Mouse (Mus musculus): ENCODE measurements around the gene Tmem158. TPM values are rescaled to one million over a fixed set of nuclear protein-coding genes. Genes with fewer than 3 reads are reported as not detected.

Tmem158 gene
- polyA plus RNA-seq, 2 experiments = 19.6 to 32.0 TPM

DNA sequence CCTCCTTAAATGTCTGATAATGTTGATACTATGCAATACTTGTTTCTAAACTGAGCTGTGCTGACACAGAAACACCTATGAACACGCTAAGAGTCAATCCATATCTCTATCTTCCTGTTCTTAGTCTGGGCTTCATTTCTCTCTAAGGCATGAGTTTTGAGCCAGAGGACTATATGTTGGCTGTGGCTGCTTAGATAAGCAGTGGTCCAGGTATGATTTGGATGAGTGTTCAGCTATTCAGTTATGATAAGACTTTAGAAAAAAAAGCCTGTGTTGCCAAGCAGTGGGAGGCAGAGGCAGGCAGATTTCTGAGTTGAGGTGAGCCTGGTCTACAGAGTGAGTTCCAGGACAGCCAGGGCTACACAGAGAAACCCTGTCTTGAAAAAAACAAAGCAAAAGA, 12.6 kb downstream of the Tmem158 start:
- Histone ChIP-seq H3K4me1 (ENCODE audit: control insufficient read depth, insufficient read depth, low read length) (no peaks in the 10 kb centered on the region), H3K9ac (ENCODE audit: low read depth, low read length, severe bottlenecking) (no peak overlapping the region), H3K27ac (replicated peaks; ENCODE audit: low read depth, low read length) (no peak overlapping the region), H3K4me3 (replicated peaks; ENCODE audit: low read length) (no peak overlapping the region), H3K27me3 (ENCODE audit: control insufficient read depth, insufficient read depth, low read length) (no peaks in the 10 kb centered on the region), H3K4me2 (replicated peaks; ENCODE audit: low read depth, low read length, severe bottlenecking) (no peak overlapping the region), H3K36me3 (ENCODE audit: control insufficient read depth, insufficient read depth, low read length) (no peaks in the 10 kb centered on the region), H3K9me3 (ENCODE audit: control insufficient read depth, low read length) (no peaks in the 10 kb centered on the region)
- TF ChIP-seq POLR2A (IDR thresholded peaks at IDR 0.05; ENCODE audit: borderline replicate concordance, extremely low read depth, insufficient read depth, insufficient read length) = no peak
- ATAC-seq (ENCODE audit: low FRiP score, low read depth) = no peak
- WGBS = 75% methylated on average over 1 of the region's 1 CpGs
- no peak for DNase-seq (ENCODE audit: low spot score)

DNA sequence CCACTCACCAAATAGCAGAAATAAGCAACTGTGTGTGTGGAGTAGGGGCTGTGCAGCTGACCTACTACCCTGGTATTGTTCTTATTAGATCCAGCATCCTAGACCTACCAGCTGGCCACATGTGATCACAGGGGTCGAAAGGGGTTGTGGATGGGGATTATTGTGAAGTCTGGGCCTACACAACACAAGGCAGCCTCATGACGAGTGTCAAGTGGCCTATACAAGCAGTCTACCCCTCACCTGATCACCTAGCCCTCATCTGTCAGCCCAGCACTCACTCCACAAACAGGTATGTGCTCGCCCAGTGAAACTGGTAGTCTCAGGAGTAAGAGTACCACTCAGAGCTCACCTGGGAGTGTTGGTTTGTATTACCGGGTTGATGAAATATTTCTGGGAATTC, 15.4 kb downstream of the Tmem158 start:
- 67% methylated on average over 4 of the region's 4 CpGs for WGBS
- no peak for TF ChIP-seq POLR2A (IDR thresholded peaks at IDR 0.05; ENCODE audit: borderline replicate concordance, extremely low read depth, insufficient read depth, insufficient read length)

GRCm38 (mm10) chr9:123243988-123244387, 16.6 kb downstream of the Tmem158 start:
- DNase-seq (ENCODE audit: low spot score) = no peak
- 72% methylated on average over 10 of the region's 10 CpGs for WGBS
- H3K36me3 ChIP-seq (ENCODE audit: control insufficient read depth, insufficient read depth, low read length) = no peaks in the 10 kb centered on the region

More for the DNA sequence above, 15.4 kb downstream of the Tmem158 start:
- H3K9ac ChIP-seq (ENCODE audit: low read depth, low read length, severe bottlenecking) = no peak overlapping the region
- no peaks in the 10 kb centered on the region for H3K9me3 ChIP-seq (ENCODE audit: control insufficient read depth, low read length)
- H3K4me2 ChIP-seq (replicated peaks; ENCODE audit: low read depth, low read length, severe bottlenecking) = no peak overlapping the region
- no peak for DNase-seq (ENCODE audit: low spot score)
- H3K4me1 ChIP-seq (ENCODE audit: control insufficient read depth, insufficient read depth, low read length) = no peaks in the 10 kb centered on the region
- ATAC-seq (ENCODE audit: low FRiP score, low read depth) = no peak
- H3K4me3 ChIP-seq (replicated peaks; ENCODE audit: low read length) = no peak overlapping the region
- H3K27ac ChIP-seq (replicated peaks; ENCODE audit: low read depth, low read length) = no peak overlapping the region
- no peaks in the 10 kb centered on the region for H3K36me3 ChIP-seq (ENCODE audit: control insufficient read depth, insufficient read depth, low read length)
- H3K27me3 ChIP-seq (ENCODE audit: control insufficient read depth, insufficient read depth, low read length) = no peaks in the 10 kb centered on the region

GRCm38 (mm10) chr9:123241191-123241590, 19.4 kb downstream of the Tmem158 start:
- H3K4me1 ChIP-seq (ENCODE audit: control insufficient read depth, insufficient read depth, low read length) = 0 out of 2 replicates have a peak, but pooled peaks cover 3% of the 10 kb centered on the region
- no peak overlapping the region for H3K4me2 ChIP-seq (replicated peaks; ENCODE audit: low read depth, low read length, severe bottlenecking)
- DNase-seq (ENCODE audit: low spot score) = no peak
- H3K27ac ChIP-seq (replicated peaks; ENCODE audit: low read depth, low read length) = no peak overlapping the region
- H3K36me3 ChIP-seq (ENCODE audit: control insufficient read depth, insufficient read depth, low read length) = no peaks in the 10 kb centered on the region
- no peaks in the 10 kb centered on the region for H3K9me3 ChIP-seq (ENCODE audit: control insufficient read depth, low read length)
- no peak for ATAC-seq (ENCODE audit: low FRiP score, low read depth)
- TF ChIP-seq POLR2A (IDR thresholded peaks at IDR 0.05; ENCODE audit: borderline replicate concordance, extremely low read depth, insufficient read depth, insufficient read length) = no peak
- 91% methylated on average over 5 of the region's 5 CpGs for WGBS
- H3K4me3 ChIP-seq (replicated peaks; ENCODE audit: low read length) = no peak overlapping the region
- no peak overlapping the region for H3K9ac ChIP-seq (ENCODE audit: low read depth, low read length, severe bottlenecking)
- no peaks in the 10 kb centered on the region for H3K27me3 ChIP-seq (ENCODE audit: control insufficient read depth, insufficient read depth, low read length)

More at GRCm38 (mm10) chr9:123243988-123244387, 16.6 kb downstream of the Tmem158 start:
- no peaks in the 10 kb centered on the region for H3K4me1 ChIP-seq (ENCODE audit: control insufficient read depth, insufficient read depth, low read length)
- no peaks in the 10 kb centered on the region for H3K27me3 ChIP-seq (ENCODE audit: control insufficient read depth, insufficient read depth, low read length)
- H3K27ac ChIP-seq (replicated peaks; ENCODE audit: low read depth, low read length) = no peak overlapping the region
- no peak for ATAC-seq (ENCODE audit: low FRiP score, low read depth)
- H3K4me2 ChIP-seq (replicated peaks; ENCODE audit: low read depth, low read length, severe bottlenecking) = no peak overlapping the region
- H3K9me3 ChIP-seq (ENCODE audit: control insufficient read depth, low read length) = no peaks in the 10 kb centered on the region
- no peak overlapping the region for H3K4me3 ChIP-seq (replicated peaks; ENCODE audit: low read length)
- TF ChIP-seq POLR2A (IDR thresholded peaks at IDR 0.05; ENCODE audit: borderline replicate concordance, extremely low read depth, insufficient read depth, insufficient read length) = no peak
- H3K9ac ChIP-seq (ENCODE audit: low read depth, low read length, severe bottlenecking) = no peak overlapping the region

DNA sequence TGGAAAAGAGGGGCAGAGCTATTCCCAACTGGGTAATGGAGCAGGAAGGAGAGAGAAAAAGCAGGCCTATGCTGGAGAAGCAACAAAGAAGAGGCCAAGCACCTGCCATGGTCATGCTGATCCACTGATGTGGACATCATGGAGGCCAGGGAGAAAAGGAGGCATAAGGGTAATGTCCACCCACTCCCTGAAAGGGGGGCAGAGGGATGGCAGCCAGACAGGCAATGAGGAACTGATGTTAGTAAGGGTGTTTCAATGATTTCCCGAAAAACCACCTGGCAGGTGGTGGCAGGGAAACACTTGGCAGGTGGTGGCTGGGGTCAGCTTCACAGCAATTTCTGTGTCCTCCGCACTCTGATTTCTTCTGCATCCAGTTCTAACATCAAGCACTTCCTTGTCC, 19.8 kb downstream of the Tmem158 start:
- ATAC-seq (ENCODE audit: low FRiP score, low read depth) (no peak), DNase-seq (ENCODE audit: low spot score) (no peak)
- Histone ChIP-seq H3K4me1 (ENCODE audit: control insufficient read depth, insufficient read depth, low read length) (0 out of 2 replicates have a peak, but pooled peaks cover 3% of the 10 kb centered on the region), H3K4me3 (replicated peaks; ENCODE audit: low read length) (no peak overlapping the region), H3K36me3 (ENCODE audit: control insufficient read depth, insufficient read depth, low read length) (no peaks in the 10 kb centered on the region), H3K9ac (ENCODE audit: low read depth, low read length, severe bottlenecking) (no peak overlapping the region), H3K27ac (replicated peaks; ENCODE audit: low read depth, low read length) (no peak overlapping the region), H3K9me3 (ENCODE audit: control insufficient read depth, low read length) (no peaks in the 10 kb centered on the region), H3K4me2 (replicated peaks; ENCODE audit: low read depth, low read length, severe bottlenecking) (no peak overlapping the region), H3K27me3 (ENCODE audit: control insufficient read depth, insufficient read depth, low read length) (no peaks in the 10 kb centered on the region)
- no peak for TF ChIP-seq POLR2A (IDR thresholded peaks at IDR 0.05; ENCODE audit: borderline replicate concordance, extremely low read depth, insufficient read depth, insufficient read length)
- WGBS = 85% methylated on average over 2 of the region's 2 CpGs

- WGBS = 94% methylated on average over 5 of the region's 5 CpGs
- Histone ChIP-seq H3K9ac (ENCODE audit: low read depth, low read length, severe bottlenecking) (no peak overlapping the region), H3K27ac (replicated peaks; ENCODE audit: low read depth, low read length) (no peak overlapping the region), H3K4me1 (ENCODE audit: control insufficient read depth, insufficient read depth, low read length) (0 out of 2 replicates have a peak, but pooled peaks cover 3% of the 10 kb centered on the region), H3K36me3 (ENCODE audit: control insufficient read depth, insufficient read depth, low read length) (no peaks in the 10 kb centered on the region), H3K27me3 (ENCODE audit: control insufficient read depth, insufficient read depth, low read length) (no peaks in the 10 kb centered on the region), H3K4me2 (replicated peaks; ENCODE audit: low read depth, low read length, severe bottlenecking) (no peak overlapping the region), H3K9me3 (ENCODE audit: control insufficient read depth, low read length) (no peaks in the 10 kb centered on the region), H3K4me3 (replicated peaks; ENCODE audit: low read length) (no peak overlapping the region)
- TF ChIP-seq POLR2A (IDR thresholded peaks at IDR 0.05; ENCODE audit: borderline replicate concordance, extremely low read depth, insufficient read depth, insufficient read length) = no peak
- DNase-seq (ENCODE audit: low spot score) = no peak
- ATAC-seq (ENCODE audit: low FRiP score, low read depth) = no peak
Measured at GRCm38 (mm10) chr9:123240271-123240670, 20.3 kb downstream of the Tmem158 start.
